Mouse (Mus musculus) limb, embryonic 10.5 days (tissue): ENCODE data around the gene Hoxa10. TPM values are rescaled to one million over a fixed set of nuclear protein-coding genes. Genes with fewer than 3 reads are reported as not detected.

Source experiments
- DNase-seq: peaks from one replicate; pipeline ENCODE4 v3.0.0-alpha.2; 2017; ENCODE audit warnings: low spot score
- H3K27ac ChIP-seq: fragments of 300-500 bp; sonication (generic); 2 replicates; pipeline ENCODE4 v1.5.1; 2016; ENCODE audit warnings: mild to moderate bottlenecking
- H3K27me3 ChIP-seq: fragments of 300-500 bp; sonication (generic); 2 replicates; pipeline ENCODE4 v1.6.1; 2016; ENCODE audit warnings: low read depth, mild to moderate bottlenecking; ENCODE audit not compliant: poor library complexity, severe bottlenecking
- H3K36me3 ChIP-seq: fragments of 300-500 bp; sonication (generic); 2 replicates; pipeline ENCODE4 v1.6.1; 2016; ENCODE audit warnings: mild to moderate bottlenecking, moderate library complexity
- H3K4me1 ChIP-seq: fragments of 300-500 bp; sonication (generic); 2 replicates; pipeline ENCODE4 v1.6.1; 2016
- H3K4me3 ChIP-seq: fragments of 300-500 bp; sonication (generic); 2 replicates; pipeline ENCODE4 v1.5.1; 2016; ENCODE audit warnings: mild to moderate bottlenecking, moderate library complexity
- H3K9me3 ChIP-seq: fragments of 300-500 bp; sonication (generic); replicated peaks from 2 replicates; pipeline ENCODE4 v1.6.1; 2016; ENCODE audit warnings: mild to moderate bottlenecking
- WGBS: fragments of 180-500 bp; shearing (Covaris S2); methylation state at CpG from one replicate; pipeline ENCODE4 v1.1.7; 2016; 5-methylcytosine and 5-hydroxymethylcytosine counted together
- polyA plus RNA-seq: library from polyadenylated mRNA; unstranded; fragments of >200 nt; fragmentation: Nextera tagmentation; extraction: Ambion mirVana; gene quantifications from 2 replicates; pipeline ENCODE4 v1.2.1, GENCODE M21; 2016

Hoxa10 gene
- polyA plus RNA-seq, 1 experiment from 2014 or later: 195 TPM

DNA sequence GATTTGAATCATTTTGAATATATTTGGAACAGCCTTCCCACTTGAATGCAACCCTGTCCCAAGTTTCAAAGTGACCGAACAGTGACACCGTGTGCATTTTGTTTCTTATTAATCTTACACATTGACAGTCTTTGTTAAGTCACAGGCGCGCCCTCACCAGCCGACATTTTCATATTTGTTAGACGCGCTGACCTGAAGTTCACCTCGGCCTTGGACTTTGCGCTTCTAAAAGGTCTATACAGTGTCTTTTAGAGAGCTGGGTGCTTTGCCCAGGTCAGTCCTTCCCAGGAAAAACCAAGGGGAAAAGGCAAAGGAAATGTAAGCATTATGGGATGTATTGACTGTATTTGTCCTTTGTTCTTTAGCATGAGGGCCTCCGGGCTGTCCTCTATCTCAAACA, 46.0 kb downstream of the Hoxa10 start:
- no peak overlapping the region for H3K4me3 ChIP-seq
- H3K9me3 ChIP-seq: no peaks in the 10 kb centered on the region
- H3K27ac ChIP-seq: no peak overlapping the region
- peaks cover 92% of the 10 kb centered on the region for H3K4me1 ChIP-seq
- peak; percentile 57 for DNase-seq
- peaks cover 18% of the 10 kb centered on the region for H3K36me3 ChIP-seq
- H3K27me3 ChIP-seq: peaks cover 72% of the 10 kb centered on the region
- 7% methylated on average over 10 of the region's 10 CpGs for WGBS

DNA sequence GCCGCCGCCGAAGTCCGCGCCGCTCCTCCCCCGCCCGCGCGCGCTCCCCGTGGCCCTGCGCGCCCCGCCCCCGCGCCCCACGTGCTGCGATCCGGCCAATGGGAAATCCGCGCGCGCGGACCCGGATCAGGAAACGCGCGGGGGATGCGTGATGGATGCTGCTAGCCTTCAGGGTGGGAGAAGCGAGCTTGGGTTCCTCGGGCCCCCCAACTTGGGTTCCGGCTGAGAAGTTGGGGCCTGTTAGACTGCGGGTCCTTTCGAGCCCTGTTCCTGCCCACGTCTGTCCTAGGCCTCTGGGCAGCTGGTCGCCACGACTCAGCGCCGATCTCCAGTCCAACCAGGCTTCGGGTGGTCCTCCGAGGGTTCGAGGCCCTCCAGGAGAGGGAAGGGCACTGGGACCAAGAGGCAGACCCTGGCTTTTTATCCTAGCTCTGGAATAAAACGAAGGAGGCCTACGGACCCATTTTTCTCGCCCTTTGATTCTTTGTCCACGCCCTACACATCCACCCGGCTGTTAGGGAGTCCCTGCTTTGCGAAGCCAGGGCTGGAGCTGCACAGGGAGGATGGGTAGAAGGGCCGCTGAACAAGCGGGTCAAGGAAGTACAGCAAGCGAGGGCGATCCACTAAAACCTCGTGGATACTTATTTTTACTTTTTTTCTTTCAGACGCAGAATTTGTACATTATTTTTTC, 48.6 kb downstream of the Hoxa10 start:
- Histone ChIP-seq H3K27me3 (peaks cover 82% of the 10 kb centered on the region), H3K4me3 (peak overlapping the region; percentile 66), H3K27ac (peak overlapping the region; percentile 92), H3K4me1 (peaks cover 92% of the 10 kb centered on the region), H3K36me3 (peaks cover 30% of the 10 kb centered on the region), H3K9me3 (no peaks in the 10 kb centered on the region)
- DNase-seq: peak; percentile 94
- WGBS: under 1% methylated on average over 41 of the region's 55 CpGs

DNA sequence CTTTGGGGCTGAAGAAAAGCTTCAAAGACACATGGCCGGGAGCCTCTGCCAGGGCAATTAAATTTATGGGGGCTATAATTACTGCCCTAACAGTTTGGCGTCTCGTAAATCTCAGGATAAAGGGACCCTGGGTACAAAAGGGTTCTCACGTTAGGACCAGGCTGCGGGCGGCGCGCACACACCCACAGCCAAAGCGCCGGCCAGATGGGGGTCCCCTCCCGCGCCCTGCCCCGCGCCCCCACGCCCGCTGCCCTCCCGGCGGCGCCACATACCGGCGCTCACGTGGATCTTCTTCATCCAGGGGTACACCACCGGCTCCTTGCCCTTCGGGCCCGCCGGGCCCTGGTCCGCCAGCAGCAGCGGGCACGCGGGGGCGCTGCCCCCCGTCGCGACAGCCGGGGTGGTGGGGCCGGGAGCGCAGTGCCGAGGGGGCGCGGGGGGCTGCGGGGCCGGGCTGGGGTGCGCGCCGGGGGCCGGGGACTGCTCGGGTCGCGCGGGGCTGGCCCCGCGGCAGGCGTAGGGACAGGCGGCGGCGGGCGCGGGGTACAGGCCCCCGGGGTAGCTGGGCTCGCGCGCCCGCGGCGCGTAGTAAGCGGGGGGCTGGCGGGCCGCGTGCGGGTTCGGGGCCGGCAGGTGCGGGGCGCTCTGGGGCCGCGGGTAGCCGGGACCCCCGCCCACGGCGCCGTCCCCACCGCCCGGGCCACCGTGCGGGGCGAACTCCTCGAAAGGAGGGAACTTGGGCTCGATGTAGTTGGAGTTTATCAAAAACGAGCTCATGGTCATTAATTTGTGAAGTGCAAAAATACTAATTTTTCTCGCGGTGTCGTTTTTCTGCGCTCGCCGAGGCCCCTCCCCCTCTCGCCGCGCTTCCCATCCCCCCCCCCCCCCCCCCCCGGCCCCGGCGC, 49.5 kb downstream of the Hoxa10 start, which contains the start of gene Hoxa4:
Gene Hoxa4, minus strand, starts transcription at position 848 of the 905 bp plus-strand sequence.
- no peaks in the 10 kb centered on the region for H3K9me3 ChIP-seq
- peaks cover 82% of the 10 kb centered on the region for H3K27me3 ChIP-seq
- DNase-seq: peak; percentile 76
- peaks cover 34% of the 10 kb centered on the region for H3K36me3 ChIP-seq
- H3K4me3 ChIP-seq: peak within 1 kb of the TSS; percentile 66
- H3K4me1 ChIP-seq: peaks cover 92% of the 10 kb centered on the region
- 1% methylated on average over 87 of the region's 102 CpGs for whole genome bisulfite sequencing
- H3K27ac ChIP-seq: peak within 1 kb of the TSS; percentile 92

DNA sequence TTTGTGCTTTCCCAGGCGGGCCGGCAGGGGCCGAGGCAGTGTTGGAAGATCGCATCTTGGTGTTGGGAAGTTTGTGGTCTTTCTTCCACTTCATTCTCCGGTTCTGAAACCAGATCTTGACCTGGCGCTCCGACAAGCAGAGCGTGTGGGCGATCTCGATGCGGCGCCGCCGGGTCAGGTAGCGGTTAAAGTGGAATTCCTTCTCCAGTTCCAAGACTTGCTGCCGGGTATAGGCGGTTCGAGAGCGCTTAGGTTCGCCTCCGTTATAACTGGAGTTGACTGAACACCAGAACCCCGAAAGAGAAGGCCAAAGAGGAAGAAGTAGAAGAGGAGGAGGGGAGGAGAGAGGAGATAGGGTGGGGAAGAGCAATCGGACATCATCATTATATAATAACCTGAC, 50.2 kb downstream of the Hoxa10 start:
- peak overlapping the region; percentile 92 for H3K27ac ChIP-seq
- H3K4me1 ChIP-seq: peaks cover 92% of the 10 kb centered on the region
- peak; percentile 62 for DNase-seq
- H3K4me3 ChIP-seq: peak overlapping the region; percentile 66
- peaks cover 81% of the 10 kb centered on the region for H3K27me3 ChIP-seq
- under 1% methylated on average over 23 of the region's 23 CpGs for WGBS
- no peaks in the 10 kb centered on the region for H3K9me3 ChIP-seq
- H3K36me3 ChIP-seq: peaks cover 34% of the 10 kb centered on the region

DNA sequence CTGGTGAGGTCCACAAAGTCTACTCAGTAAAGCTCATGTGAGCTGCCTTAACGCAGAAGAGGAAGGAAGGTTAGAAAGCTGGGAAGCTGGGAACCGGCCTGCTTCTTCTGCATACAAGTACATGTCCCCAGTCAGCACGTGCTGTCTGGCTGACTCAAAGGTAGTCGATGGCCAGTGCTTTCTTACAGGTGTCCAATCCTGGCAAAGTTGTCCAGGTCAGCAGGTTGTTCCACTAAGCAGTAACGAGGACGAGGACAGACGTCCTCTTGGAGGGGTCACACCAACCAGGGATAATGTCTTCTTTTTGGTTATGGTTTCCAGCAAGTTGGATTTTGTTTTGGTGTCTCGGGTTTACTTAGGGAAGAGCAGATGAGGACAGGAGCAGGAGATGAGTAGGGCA, 50.7 kb downstream of the Hoxa10 start:
- Histone ChIP-seq H3K4me3 (peak overlapping the region; percentile 66; the same call in 1 of the 2 replicates), H3K4me1 (peaks cover 92% of the 10 kb centered on the region), H3K9me3 (no peaks in the 10 kb centered on the region), H3K27me3 (peaks cover 76% of the 10 kb centered on the region), H3K27ac (peak overlapping the region; percentile 92; the same call in 1 of the 2 replicates), H3K36me3 (peaks cover 34% of the 10 kb centered on the region)
- 11% methylated on average over 8 of the region's 8 CpGs for WGBS
- DNase-seq: peak; percentile 48

DNA sequence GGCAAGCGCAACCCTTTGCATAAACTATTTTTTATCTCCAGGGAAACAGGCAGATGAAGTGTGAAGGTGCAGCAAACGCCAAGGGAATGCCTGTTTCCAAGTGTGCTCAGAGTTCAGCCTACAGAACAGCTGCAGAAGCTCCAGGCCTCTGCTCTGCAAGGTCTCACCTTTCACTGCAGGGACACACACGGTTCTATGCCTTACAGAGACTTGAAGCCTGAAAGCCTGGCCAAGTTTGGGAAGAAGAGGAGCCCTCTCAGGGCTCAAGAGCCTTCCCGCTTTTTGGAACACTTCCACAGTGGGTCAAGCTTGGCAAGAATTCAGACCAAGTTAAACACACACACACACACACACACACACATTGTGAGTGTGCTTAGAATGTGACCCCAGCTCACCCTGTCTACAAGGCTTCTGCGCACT, 51.5 kb downstream of the Hoxa10 start:
- Histone ChIP-seq H3K36me3 (peaks cover 34% of the 10 kb centered on the region), H3K4me1 (peaks cover 92% of the 10 kb centered on the region), H3K9me3 (no peaks in the 10 kb centered on the region), H3K27me3 (peaks cover 76% of the 10 kb centered on the region), H3K27ac (no peak overlapping the region), H3K4me3 (peak overlapping the region; percentile 21; the same call in 1 of the 2 replicates)
- DNase-seq: peak; percentile 36
- WGBS: 19% methylated on average over 5 of the region's 5 CpGs

DNA sequence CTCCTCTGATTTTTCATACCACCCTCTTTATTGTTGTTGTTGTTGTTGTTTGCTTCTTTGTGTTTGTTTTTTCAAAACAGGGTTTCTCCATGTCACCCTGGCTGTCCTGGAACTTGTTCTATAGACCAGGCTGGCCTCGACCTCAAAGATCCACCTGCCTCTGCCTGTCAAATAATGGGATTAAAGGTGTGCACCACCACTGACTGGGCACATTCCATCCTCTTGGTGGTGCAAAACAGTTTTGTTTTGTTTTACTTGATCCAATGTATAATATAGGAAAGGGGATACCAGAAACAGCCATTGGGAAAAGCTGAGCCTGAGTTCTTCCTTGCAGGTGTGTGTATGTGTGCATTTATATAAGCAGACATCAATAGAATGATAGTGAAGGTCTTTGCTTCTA, 54.2 kb downstream of the Hoxa10 start:
- no peak for DNase-seq
- H3K4me1 ChIP-seq: peaks cover 95% of the 10 kb centered on the region
- peaks cover 46% of the 10 kb centered on the region for H3K36me3 ChIP-seq
- H3K27me3 ChIP-seq: peaks cover 84% of the 10 kb centered on the region
- 38% methylated on average over 1 of the region's 1 CpGs for WGBS
- no peaks in the 10 kb centered on the region for H3K9me3 ChIP-seq
- no peak overlapping the region for H3K27ac ChIP-seq
- no peak overlapping the region for H3K4me3 ChIP-seq

DNA sequence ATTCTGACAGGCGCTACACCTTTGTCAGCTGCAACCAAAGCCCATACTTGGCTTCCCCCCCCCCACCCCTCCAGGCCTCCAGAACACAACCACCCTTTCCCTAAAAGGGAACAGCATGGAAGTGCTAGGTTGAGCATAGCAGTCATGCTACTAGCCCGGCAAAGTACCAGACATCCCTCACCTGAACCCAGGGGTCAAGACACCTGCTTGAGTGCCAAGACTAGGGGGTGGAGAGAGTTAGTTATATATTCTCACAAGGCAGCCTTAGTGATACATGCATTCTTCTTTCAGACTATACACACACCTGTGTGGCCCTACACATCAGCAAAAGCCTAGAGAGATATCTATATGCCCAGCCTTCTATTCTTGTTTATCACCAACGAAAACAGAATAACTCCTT, 54.8 kb downstream of the Hoxa10 start:
- peaks cover 86% of the 10 kb centered on the region for H3K27me3 ChIP-seq
- no peak for DNase-seq
- H3K27ac ChIP-seq: no peak overlapping the region
- H3K36me3 ChIP-seq: peaks cover 53% of the 10 kb centered on the region
- 37% methylated on average over 3 of the region's 3 CpGs for WGBS
- H3K4me1 ChIP-seq: peaks cover 95% of the 10 kb centered on the region
- H3K4me3 ChIP-seq: no peak overlapping the region
- no peaks in the 10 kb centered on the region for H3K9me3 ChIP-seq

DNA sequence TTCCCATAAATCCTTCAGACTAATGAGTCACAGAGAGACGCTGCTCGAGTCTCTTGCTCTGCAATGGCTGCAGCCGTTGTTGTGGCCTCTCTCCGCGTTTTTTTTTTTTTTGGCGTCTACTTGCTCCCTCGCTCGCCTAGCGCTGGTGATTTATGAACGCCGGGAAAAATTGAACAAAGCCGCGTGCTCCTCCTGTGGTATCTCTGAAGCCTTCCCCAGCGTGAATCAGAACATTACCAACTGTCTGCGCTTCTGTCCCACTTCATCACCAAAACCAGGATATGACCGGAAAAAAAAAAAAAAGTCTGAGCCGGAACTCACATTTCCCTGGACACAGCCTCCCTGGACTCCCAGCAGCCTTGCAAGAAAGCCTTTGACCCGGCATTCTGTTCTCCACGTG, 55.4 kb downstream of the Hoxa10 start:
- peak; percentile 55 for DNase-seq
- H3K36me3 ChIP-seq: peaks cover 51% of the 10 kb centered on the region
- peaks cover 86% of the 10 kb centered on the region for H3K27me3 ChIP-seq
- H3K9me3 ChIP-seq: no peaks in the 10 kb centered on the region
- peak overlapping the region; percentile 63; the same call in 1 of the 2 replicates for H3K27ac ChIP-seq
- peaks cover 95% of the 10 kb centered on the region for H3K4me1 ChIP-seq
- WGBS: under 1% methylated on average over 19 of the region's 19 CpGs
- peak overlapping the region; percentile 28 for H3K4me3 ChIP-seq

DNA sequence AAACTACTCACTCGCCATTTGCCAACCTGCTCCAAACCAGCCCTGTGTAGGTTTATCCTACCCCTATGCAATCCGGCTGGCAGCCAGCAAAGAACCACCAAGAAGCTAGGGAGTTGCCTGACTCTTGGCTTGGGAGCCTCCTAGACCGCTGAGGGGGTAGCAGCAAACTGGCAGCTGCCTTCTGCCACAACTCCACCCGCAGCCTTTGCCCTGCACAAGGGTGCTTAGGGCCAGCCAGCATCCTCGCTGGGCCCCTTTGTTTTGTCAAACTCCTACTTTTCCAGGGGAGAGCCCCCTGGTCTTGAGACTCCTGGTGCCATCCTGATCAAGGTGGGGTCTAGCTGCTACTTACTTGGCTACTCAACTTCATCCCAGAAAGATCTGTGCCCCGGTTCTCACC, 56.0 kb downstream of the Hoxa10 start:
- Histone ChIP-seq H3K4me3 (0 out of 2 replicates have a peak overlapping the region, but pooled peaks have one; percentile 28), H3K36me3 (peaks cover 46% of the 10 kb centered on the region), H3K9me3 (no peaks in the 10 kb centered on the region), H3K27ac (peak overlapping the region; percentile 63), H3K4me1 (peaks cover 95% of the 10 kb centered on the region), H3K27me3 (peaks cover 86% of the 10 kb centered on the region)
- 13% methylated on average over 6 of the region's 6 CpGs for WGBS
- DNase-seq: peak; percentile 45

DNA sequence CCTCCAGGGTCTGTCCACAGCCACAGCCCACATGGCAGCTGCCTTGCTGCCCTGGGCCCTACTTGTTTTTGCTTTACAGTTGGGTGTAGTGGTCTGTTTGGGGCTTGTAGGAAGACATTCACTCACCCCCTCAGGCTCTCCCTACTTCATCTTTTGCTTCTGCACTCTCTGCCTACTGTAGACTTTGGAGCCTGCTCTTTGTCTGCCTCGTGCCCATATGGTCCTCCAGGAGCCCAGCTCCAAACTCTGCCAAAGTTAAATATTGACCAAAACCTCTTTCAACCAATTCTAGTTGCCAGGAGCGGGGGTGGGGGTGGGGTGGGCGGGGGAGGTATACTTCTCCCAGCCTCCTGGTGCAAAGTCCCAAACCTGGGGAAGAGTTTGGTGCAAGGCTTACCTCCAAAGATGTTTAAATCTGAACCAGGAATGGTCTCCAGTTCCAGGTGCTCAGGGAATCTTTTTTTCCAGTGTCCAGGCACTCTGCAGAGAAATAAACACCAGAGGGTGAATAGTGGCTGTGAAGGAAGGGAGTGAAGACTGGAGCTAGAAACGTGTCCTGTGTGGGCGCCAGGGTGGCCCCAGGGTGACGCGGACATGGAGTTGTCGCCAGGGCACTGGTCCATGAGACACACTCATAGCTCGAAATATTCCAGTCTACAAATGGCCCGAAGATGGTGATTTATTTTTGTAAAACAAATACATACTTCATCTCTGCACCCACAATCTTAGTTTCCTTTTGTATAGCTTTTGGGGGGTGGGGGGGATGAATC, 57.2 kb downstream of the Hoxa10 start:
- Histone ChIP-seq H3K9me3 (no peaks in the 10 kb centered on the region), H3K4me3 (peak overlapping the region; percentile 3; the same call in 1 of the 2 replicates), H3K36me3 (peaks cover 34% of the 10 kb centered on the region), H3K27me3 (peaks cover 86% of the 10 kb centered on the region), H3K27ac (peak overlapping the region; percentile 63; the same call in 1 of the 2 replicates), H3K4me1 (peaks cover 95% of the 10 kb centered on the region)
- 21% methylated on average over 10 of the region's 10 CpGs for WGBS
- DNase-seq: peak; percentile 46

DNA sequence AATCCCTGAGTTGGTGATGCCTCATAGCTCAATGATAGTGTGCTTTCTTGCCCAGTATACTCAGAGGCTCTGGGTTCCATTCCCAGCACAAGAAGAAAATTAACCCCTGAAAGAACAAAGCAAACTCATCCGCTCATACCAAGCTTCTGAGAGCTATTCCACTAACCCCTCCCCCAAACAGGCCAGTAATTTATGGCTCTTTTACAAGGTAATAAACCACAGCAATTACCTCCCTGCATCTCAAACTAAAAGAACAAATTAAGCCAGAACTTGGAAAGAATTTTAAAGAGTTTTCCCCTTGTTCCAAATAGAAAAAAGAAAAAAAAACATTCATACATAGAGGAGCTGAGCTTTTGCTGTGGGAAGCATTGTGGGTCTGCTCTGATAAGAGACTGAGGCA, 57.9 kb downstream of the Hoxa10 start:
- Histone ChIP-seq H3K4me1 (peaks cover 95% of the 10 kb centered on the region), H3K36me3 (peaks cover 32% of the 10 kb centered on the region), H3K27me3 (peaks cover 86% of the 10 kb centered on the region), H3K4me3 (peak overlapping the region; percentile 3; the same call in 1 of the 2 replicates), H3K27ac (0 out of 2 replicates have a peak overlapping the region, but pooled peaks have one; percentile 63), H3K9me3 (no peaks in the 10 kb centered on the region)
- WGBS: 8% methylated on average over 1 of the region's 1 CpGs
- no peak for DNase-seq
